Mouse (Mus musculus): ENCODE data around the gene Slc25a39.

The Slc25a39 gene

GRCm38 (mm10) chr11:102407834-102408215 lies at the start of gene Slc25a39:
Gene Slc25a39 (minus strand): TSS chr11:102407946.
- no peak for DNase-seq (ENCODE audit: low read depth, low spot score)

- no peak for DNase-seq (ENCODE audit: low read depth, low spot score)
These were observed 48.1 kb upstream of the Slc25a39 start for GRCm38 (mm10) chr11:102455740-102456396.

- DNase-seq (ENCODE audit: low read depth, low spot score), result no peak
These were observed 45.4 kb upstream of the Slc25a39 start for GRCm38 (mm10) chr11:102453131-102453530.

- DNase-seq (ENCODE audit: low read depth, low spot score), result no peak
These were observed 41.6 kb upstream of the Slc25a39 start for GRCm38 (mm10) chr11:102449043-102450008.

- DNase-seq (ENCODE audit: low read depth, low spot score), result no peak
These were observed 40.6 kb upstream of the Slc25a39 start for GRCm38 (mm10) chr11:102448327-102448726.

- DNase-seq (ENCODE audit: low read depth, low spot score), result no peak
These were observed 39.8 kb upstream of the Slc25a39 start, which contains the start of gene Fam171a2 for GRCm38 (mm10) chr11:102447497-102447896. Gene Fam171a2 (minus strand): TSS chr11:102447682.

- DNase-seq (ENCODE audit: low read depth, low spot score), result no peak
These were observed 39.1 kb upstream of the Slc25a39 start for GRCm38 (mm10) chr11:102446581-102447461.

- DNase-seq (ENCODE audit: low read depth, low spot score), result no peak
These were observed 38.2 kb upstream of the Slc25a39 start for GRCm38 (mm10) chr11:102445891-102446361.

GRCm38 (mm10) chr11:102445264-102445890 lies 37.6 kb upstream of the Slc25a39 start:
- no peak for DNase-seq (ENCODE audit: low read depth, low spot score)

- DNase-seq (ENCODE audit: low read depth, low spot score), result no peak
These were observed 37.0 kb upstream of the Slc25a39 start for GRCm38 (mm10) chr11:102444781-102445180.

- DNase-seq (ENCODE audit: low read depth, low spot score), result no peak
These were observed 36.6 kb upstream of the Slc25a39 start for GRCm38 (mm10) chr11:102444321-102444720.

GRCm38 (mm10) chr11:102443740-102444139 lies 36.0 kb upstream of the Slc25a39 start:
- DNase-seq (ENCODE audit: low read depth, low spot score), result no peak

GRCm38 (mm10) chr11:102442089-102442488 lies 34.3 kb upstream of the Slc25a39 start:
- no peak for DNase-seq (ENCODE audit: low read depth, low spot score)

- DNase-seq (ENCODE audit: low read depth, low spot score), result no peak
These were observed 33.7 kb upstream of the Slc25a39 start for GRCm38 (mm10) chr11:102441434-102441833.

- DNase-seq (ENCODE audit: low read depth, low spot score), result no peak
These were observed 32.5 kb upstream of the Slc25a39 start for GRCm38 (mm10) chr11:102440255-102440654.

- DNase-seq (ENCODE audit: low read depth, low spot score), result no peak
These were observed 31.6 kb upstream of the Slc25a39 start for GRCm38 (mm10) chr11:102439093-102440082.

- no peak for DNase-seq (ENCODE audit: low read depth, low spot score)
These were observed 30.7 kb upstream of the Slc25a39 start for GRCm38 (mm10) chr11:102438212-102439092.

- no peak for DNase-seq (ENCODE audit: low read depth, low spot score)
These were observed 29.6 kb upstream of the Slc25a39 start for GRCm38 (mm10) chr11:102437120-102438061.

Data from retina, adult 2 months (tissue).